Mouse (Mus musculus): ENCODE data around the gene Nckap1l.
"Not testable (repeated sequence)": the region's sequence is repeated elsewhere in the genome, so short reads cannot be mapped to it uniquely, and the experiment has no call there.

Gene Nckap1l

DNA sequence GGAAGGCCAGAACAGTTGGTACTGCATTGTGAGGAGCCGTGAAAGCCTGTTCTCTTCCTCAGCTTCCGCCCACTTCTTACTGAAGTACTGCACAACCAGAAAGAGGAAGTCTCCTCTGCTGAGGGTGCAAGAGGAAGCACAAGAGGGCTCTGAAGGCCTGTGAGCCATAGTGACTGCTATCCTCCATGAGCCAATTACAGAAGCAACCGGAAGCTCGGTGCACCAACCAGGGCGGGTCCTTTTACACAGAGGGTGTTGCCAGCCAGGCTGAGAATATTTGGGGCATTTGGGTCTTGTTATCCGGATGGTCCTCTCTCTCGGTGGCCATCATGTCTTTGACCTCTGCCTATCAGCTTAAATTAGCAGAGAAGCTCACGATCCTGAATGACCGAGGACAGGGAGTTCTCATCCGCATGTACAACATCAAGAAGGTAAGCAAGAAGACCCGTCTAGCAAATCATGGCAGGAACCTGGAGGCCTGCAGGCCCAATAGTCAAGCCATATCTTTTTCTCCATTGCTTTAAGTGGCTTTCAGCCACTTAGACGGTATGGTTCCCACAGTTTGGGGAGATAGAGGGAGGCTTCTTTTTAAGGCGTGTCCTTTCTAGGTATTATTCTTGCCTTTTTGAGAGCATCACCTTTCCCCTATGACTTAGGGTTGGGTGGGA, at the start of gene Nckap1l:
TSS of gene Nckap1l (plus strand) at position 244 of the 668 bp plus-strand sequence.
- no peak for DNase-seq (ENCODE audit: low read depth, low spot score)

DNA sequence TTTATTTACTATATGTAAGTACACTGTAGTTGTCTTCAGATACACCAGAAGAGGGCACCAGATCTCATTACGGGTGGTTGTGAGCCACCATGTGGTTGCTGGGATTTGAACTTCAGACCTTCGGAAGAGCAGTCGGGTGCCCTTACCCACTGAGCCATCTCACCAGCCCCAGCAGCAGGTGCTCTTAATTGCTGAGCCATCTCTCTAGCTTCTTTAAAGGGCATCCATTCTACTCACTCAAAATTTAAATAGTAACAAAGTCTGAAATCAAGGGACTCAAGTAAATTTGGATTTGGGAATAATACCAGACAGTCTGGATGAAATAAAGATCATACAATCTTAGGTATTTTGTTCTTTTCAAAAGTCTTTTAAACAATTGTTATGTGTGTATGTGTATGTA, 48.0 kb upstream of the Nckap1l start:
- not testable (repeated sequence) for DNase-seq (ENCODE audit: low read depth, low spot score)

DNA sequence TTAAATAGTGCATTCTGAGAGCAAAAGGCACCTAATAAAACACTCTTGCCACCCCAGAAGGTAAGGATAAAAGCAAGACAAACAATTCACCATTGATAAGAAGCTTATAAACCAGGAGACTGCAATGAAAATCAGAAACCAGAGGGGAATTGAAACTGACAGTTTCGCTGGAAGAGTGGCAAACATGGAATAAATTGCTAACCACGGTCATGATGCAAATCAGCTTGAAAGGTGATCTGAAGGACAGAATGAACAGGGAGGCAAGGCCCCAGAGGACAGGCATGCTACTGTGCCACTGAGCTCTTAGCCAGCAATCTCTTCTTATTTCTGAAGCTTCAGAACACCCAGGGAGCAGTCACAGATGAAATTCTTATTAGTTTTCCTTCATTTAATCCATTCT, 26.6 kb upstream of the Nckap1l start:
- no peak for DNase-seq (ENCODE audit: low read depth, low spot score)

GRCm38 (mm10) chr15:103430241-103430640, 23.4 kb upstream of the Nckap1l start, which contains the start of gene Gtsf1:
Gtsf1 (minus strand) TSS chr15:103430470.
- no peak for DNase-seq (ENCODE audit: low read depth, low spot score)

DNA sequence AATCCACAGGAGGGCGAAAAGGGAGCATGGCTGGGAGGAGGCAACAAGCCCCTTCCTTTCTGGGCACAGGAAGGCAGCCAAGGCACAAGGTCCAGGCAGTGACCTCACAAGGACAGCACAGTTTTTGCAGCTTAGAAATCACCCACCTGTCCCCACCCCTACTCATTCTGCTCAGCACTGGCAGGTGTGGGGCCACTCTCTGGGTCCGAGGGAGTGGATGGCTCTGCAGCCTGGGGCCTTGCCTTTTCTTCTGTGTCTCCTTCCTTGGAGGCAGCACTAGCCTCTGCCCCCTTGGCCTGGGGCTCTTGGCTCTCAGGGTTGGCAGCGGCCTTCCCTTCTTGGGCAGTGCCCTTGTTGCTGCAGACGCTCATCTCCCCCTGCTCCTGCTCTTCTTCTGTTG, 7.6 kb upstream of the Nckap1l start:
- DNase-seq (ENCODE audit: low read depth, low spot score), result not testable (repeated sequence)

- no peak for DNase-seq (ENCODE audit: low read depth, low spot score)
These were observed 5.2 kb upstream of the Nckap1l start, which contains the start of gene Gtsf2 for GRCm38 (mm10) chr15:103448369-103448768. Gtsf2 (minus strand) TSS chr15:103448469.

- no peak for DNase-seq (ENCODE audit: low read depth, low spot score)
These were observed 855 bp downstream of the Nckap1l start for GRCm38 (mm10) chr15:103454449-103454848.

GRCm38 (mm10) chr15:103462539-103463261, 9.1 kb downstream of the Nckap1l start:
- no peak for DNase-seq (ENCODE audit: low read depth, low spot score)

GRCm38 (mm10) chr15:103471488-103472194, 18.0 kb downstream of the Nckap1l start:
- no peak for DNase-seq (ENCODE audit: low read depth, low spot score)

GRCm38 (mm10) chr15:103472265-103472664, 18.7 kb downstream of the Nckap1l start:
- no peak for DNase-seq (ENCODE audit: low read depth, low spot score)

DNA sequence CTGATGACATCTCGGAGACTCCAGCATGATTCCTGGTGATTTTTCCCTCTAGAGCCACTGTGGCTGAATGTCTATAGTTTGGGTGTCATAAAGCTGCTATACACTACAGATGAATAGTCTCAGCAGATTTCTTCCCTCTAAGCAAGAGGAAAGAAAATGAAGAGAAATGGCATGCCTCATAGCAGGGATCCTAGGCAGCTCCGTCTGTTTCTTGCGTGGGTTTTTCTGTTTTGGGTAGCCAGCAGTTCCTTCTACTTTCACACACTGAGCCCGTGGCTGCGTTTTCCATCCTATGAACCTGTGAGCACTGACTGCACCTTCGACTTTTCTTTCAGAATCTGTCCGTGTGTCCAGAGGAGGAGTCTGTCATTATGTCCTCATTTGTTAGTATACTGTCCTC, 19.6 kb downstream of the Nckap1l start:
- DNase-seq (ENCODE audit: low read depth, low spot score), result no peak

GRCm38 (mm10) chr15:103473769-103474168, 20.2 kb downstream of the Nckap1l start:
- no peak for DNase-seq (ENCODE audit: low read depth, low spot score)

- no peak for DNase-seq (ENCODE audit: low read depth, low spot score)
These were observed 25.5 kb downstream of the Nckap1l start for GRCm38 (mm10) chr15:103479080-103479606.

DNA sequence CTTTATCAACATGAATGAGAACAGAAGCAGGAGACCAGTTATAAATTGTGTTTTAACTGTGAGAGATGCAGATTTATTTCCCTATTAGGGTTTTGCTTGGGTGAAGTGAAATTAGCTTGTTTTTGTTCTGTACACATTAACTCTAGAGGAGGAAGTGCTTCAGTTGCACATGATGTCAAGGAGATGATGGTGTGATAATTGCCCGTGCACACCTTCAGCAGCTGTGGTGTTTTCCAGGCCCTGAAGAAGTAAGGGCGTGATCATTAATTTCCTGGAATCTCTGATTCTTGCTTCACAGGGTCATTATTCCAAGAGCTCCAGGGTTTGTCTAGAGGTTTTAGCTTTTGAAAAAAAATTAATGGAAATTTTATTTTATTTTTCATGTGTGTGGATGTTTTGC, 26.5 kb downstream of the Nckap1l start:
- DNase-seq (ENCODE audit: low read depth, low spot score), result no peak

GRCm38 (mm10) chr15:103482488-103482887, 28.9 kb downstream of the Nckap1l start:
- DNase-seq (ENCODE audit: low read depth, low spot score), result no peak

- no peak for DNase-seq (ENCODE audit: low read depth, low spot score)
These were observed 30.9 kb downstream of the Nckap1l start for GRCm38 (mm10) chr15:103484490-103484889.

DNA sequence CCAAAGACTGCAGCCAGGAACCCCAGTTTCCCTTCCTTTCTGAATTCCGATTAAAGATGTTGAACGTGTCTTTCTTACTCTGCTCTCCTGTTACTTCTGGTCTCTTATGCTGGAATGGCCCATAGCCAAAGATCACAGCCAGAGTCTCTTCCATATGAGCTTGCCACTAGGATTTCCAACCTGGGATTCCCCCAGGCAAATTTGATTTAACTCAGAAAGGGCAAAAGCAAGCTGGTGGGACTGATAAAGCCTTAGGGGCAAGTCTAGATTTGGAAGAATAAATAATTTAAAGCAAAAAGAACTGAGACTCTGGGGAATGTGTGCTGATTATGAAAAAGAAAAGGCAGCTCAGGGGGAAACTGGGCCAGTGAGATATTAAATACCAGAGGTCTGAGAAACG, 31.5 kb downstream of the Nckap1l start:
- DNase-seq (ENCODE audit: low read depth, low spot score), result no peak

- no peak for DNase-seq (ENCODE audit: low read depth, low spot score)
These were observed 33.1 kb downstream of the Nckap1l start for GRCm38 (mm10) chr15:103486658-103487057.

- no peak for DNase-seq (ENCODE audit: low read depth, low spot score)
These were observed 34.7 kb downstream of the Nckap1l start for GRCm38 (mm10) chr15:103488336-103488735.

DNA sequence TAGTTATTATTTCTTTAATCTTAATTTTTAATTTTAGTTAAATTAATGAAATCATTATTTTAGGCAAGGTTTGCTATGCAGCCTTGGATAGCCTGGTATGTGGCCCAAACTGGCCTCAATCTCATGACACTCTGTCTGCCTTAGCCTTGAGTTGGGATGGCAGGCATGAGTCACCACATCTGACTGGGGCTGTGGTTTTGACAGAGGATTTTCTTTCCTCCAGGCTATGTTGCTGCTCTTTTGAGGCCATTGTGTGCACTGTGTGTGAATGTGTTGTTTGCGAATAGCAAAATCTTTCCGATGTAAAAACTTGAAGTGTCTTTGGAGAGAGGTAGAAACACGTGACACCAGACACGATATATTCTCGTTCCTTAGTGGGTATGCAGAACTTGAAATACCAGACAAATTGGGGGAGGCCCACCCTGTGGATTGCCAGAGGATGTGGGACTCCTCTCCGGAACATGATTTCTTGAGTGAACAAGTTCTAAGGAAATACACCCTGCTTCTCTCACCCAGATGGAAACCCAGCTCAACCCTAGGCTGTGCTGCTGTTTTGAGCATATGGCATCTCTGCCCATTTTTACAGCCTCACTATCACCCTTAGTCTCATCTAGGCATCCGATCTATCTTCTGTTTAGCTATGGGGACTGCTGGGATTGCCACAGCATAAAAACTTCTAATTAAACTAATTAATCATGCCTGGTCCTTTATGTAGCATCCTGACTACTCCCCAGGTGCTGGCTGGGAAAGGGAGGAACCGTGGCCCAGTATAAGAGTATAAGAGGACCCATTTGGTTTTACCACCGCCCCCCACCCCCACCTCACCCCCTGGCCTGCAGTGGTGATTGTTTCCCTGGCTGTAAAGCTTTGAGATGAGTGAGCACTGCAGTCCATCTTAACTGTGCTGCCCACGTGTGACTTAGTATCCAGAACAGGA, 42.9 kb downstream of the Nckap1l start:
- no peak for DNase-seq (ENCODE audit: low read depth, low spot score)

DNA sequence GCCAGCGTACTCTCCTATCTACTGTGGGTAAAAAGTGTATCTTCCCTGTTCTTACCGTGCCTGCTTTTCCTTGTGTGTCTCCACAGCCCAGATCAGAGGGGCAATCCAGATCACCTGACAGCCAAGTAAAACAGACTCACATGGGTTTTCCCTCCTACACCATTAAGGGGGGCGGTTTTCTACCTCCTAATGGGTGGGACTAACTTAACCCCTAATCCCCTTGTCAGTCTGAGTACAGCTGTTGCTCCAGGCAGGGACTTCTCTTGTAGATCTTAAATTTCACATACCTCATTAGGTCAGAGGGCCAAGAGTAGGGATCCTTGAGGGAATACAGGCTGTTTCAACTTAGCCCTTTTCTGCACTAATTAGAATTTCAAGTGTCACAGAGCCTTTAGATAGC, 44.6 kb downstream of the Nckap1l start:
- DNase-seq (ENCODE audit: low read depth, low spot score), result no peak

Measured in retina, postnatal 7 days (tissue).